Mouse (Mus musculus): Measurements from ENCODE around the gene Unc13a. TPM values are rescaled to one million over a fixed set of nuclear protein-coding genes. Genes with fewer than 3 reads are reported as not detected.
A peak's percentile ranks its signal among the peaks of the same experiment; 100 is the strongest.
"Not testable (repeated sequence)": the region's sequence is repeated elsewhere in the genome, so short reads cannot be mapped to it uniquely, and the experiment has no call there.

Unc13a gene
- polyA plus RNA-seq, 1 experiment from 2014 or later, result 1.2 TPM

DNA sequence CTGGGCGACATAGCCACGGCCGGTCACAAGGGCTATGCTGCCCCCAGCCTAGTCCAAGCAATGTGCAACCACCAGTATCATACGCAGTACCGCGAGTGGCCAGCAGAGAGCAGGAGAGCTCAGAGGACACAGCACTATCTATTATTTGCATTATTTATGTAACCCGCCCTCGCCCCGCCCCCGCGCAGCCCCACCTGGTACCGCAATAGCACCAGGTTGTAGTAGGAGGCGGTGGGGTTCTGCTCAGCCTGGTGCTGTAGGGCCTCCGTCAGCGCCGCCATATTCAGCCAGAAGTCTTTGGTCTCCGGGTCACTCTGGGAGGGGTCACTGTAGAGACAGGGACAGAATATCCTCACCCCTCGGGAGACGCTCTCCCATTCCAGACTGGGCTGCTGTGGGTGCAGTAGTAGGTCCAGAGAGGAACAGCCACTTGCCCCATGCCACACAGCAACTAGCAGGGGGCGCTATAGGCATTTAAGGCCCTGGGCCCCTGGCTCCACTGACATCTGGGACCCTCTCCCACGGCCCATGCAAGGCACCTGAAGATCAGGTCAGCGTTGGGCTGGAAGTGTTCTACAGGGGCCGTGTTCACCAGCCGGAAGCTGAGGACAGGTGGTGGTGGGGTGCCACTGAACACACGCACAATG lies 38.4 kb upstream of the Unc13a start:
- Histone ChIP-seq H3K27me3 (ENCODE audit: control insufficient read depth, insufficient read depth, low read length) (peaks cover 15% of the 10 kb centered on the region), H3K27ac (replicated peaks; ENCODE audit: low read depth, low read length) (no peak overlapping the region), H3K9ac (replicated peaks; ENCODE audit: low read length) (no peak overlapping the region), H3K36me3 (replicated peaks; ENCODE audit: control insufficient read depth, insufficient read depth, low read depth, low read length) (no peaks in the 10 kb centered on the region), H3K4me3 (ENCODE audit: low read depth, low read length) (no peak overlapping the region), H3K4me1 (ENCODE audit: control insufficient read depth, insufficient read depth, low read length) (no peaks in the 10 kb centered on the region), H3K9me3 (replicated peaks; ENCODE audit: control insufficient read depth, low read length) (no peaks in the 10 kb centered on the region), H3K4me2 (ENCODE audit: low read depth, low read length) (peak overlapping the region; percentile 23; the same call in 1 of the 2 replicates)
- WGBS, result 20% methylated on average over 25 of the region's 25 CpGs
- ATAC-seq (replicated peaks; ENCODE audit: insufficient number of reproducible peaks, low FRiP score, low TSS enrichment, low read depth), result peak; percentile 58
- peak; percentile 86 for DNase-seq (ENCODE audit: low spot score)

DNA sequence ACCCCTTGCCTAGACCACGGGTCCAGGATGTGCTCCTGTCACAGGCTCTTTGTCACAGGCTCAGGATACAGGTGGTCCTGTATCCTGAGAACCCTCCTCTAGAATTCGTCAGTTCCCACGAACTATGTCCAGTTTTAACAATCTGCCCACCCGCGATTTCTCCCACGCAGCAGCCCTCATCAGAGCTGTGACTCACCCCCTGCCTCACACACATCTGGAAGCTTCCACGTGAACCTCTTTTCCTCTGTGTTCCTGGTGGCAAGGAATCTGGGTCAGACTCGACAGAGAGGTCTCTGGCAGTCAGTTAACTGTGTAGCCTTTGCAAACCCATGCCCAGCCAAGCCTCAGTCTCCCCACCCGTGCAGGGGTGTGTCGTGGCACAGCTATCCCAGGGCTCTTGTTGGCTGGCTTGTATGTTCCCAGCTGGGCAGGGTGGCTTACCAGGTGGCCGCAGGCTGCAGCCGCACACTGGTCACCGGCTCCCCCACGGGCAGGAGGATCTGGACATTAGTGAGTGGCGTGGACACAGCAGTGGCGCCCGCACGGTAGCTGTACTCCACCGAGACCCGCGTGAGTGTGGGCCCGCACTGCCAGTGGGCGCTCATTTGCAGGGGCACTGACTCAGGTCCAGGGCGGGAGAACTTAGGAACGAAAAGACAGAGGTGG lies 37.7 kb upstream of the Unc13a start:
- WGBS, result 34% methylated on average over 25 of the region's 25 CpGs
- Histone ChIP-seq H3K27me3 (ENCODE audit: control insufficient read depth, insufficient read depth, low read length) (peaks cover 15% of the 10 kb centered on the region), H3K27ac (replicated peaks; ENCODE audit: low read depth, low read length) (no peak overlapping the region), H3K4me3 (ENCODE audit: low read depth, low read length) (no peak overlapping the region), H3K36me3 (replicated peaks; ENCODE audit: control insufficient read depth, insufficient read depth, low read depth, low read length) (no peaks in the 10 kb centered on the region), H3K9ac (replicated peaks; ENCODE audit: low read length) (no peak overlapping the region), H3K4me1 (ENCODE audit: control insufficient read depth, insufficient read depth, low read length) (no peaks in the 10 kb centered on the region), H3K4me2 (ENCODE audit: low read depth, low read length) (peak overlapping the region; percentile 23; the same call in 1 of the 2 replicates), H3K9me3 (replicated peaks; ENCODE audit: control insufficient read depth, low read length) (no peaks in the 10 kb centered on the region)
- DNase-seq (ENCODE audit: low spot score), result no peak
- peak; percentile 17; the same call in 1 of the 2 replicates for ATAC-seq (replicated peaks; ENCODE audit: insufficient number of reproducible peaks, low FRiP score, low TSS enrichment, low read depth)

DNA sequence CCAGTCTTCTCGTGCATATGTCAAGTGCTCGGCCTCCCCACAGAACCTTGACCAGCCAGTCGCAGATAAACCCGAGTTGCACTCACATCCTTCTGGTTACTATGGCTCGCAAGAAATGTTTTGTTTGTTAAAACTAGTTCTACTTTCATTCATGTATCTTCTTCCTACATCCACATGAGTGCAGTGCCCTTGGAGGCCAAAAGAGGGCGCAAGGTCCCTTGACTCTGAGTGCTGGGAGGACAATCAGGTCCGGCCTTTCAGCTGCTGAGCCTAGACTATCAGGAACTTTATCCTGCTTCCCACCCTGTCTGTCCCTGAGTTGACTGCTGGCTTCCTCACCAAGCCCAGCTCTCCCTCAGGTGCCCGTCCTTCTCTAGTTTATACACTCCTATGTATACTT lies 36.3 kb upstream of the Unc13a start:
- ATAC-seq (replicated peaks; ENCODE audit: insufficient number of reproducible peaks, low FRiP score, low TSS enrichment, low read depth) (no peak), DNase-seq (ENCODE audit: low spot score) (peak; percentile 73)
- no peak overlapping the region for H3K9ac ChIP-seq (replicated peaks; ENCODE audit: low read length)
- no peaks in the 10 kb centered on the region for H3K4me1 ChIP-seq (ENCODE audit: control insufficient read depth, insufficient read depth, low read length)
- no peaks in the 10 kb centered on the region for H3K36me3 ChIP-seq (replicated peaks; ENCODE audit: control insufficient read depth, insufficient read depth, low read depth, low read length)
- H3K4me3 ChIP-seq (ENCODE audit: low read depth, low read length), result no peak overlapping the region
- no peaks in the 10 kb centered on the region for H3K9me3 ChIP-seq (replicated peaks; ENCODE audit: control insufficient read depth, low read length)
- no peak overlapping the region for H3K27ac ChIP-seq (replicated peaks; ENCODE audit: low read depth, low read length)
- H3K27me3 ChIP-seq (ENCODE audit: control insufficient read depth, insufficient read depth, low read length), result peaks cover 17% of the 10 kb centered on the region
- H3K4me2 ChIP-seq (ENCODE audit: low read depth, low read length), result no peak overlapping the region
- WGBS, result 36% methylated on average over 8 of the region's 8 CpGs

DNA sequence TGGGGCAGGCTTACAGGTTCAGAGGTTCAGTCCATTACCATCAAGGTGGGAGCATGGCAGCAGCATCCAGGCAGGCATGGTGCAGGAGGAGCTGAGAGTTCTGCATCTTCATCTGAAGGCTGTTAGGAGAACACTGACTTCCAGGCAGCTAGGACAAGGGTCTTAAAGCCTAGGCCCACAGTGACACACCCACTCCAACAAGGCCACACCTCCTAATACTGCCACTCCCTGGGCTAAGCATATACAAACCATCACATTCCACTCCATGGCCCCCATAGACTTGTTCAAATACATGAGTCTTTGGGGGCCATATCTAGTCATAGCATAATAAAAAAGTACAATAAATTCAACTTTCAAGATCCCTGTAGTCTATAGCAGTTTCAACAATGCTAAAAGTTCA lies 31.8 kb upstream of the Unc13a start:
- not testable (repeated sequence) for H3K36me3 ChIP-seq (replicated peaks; ENCODE audit: control insufficient read depth, insufficient read depth, low read depth, low read length); ATAC-seq (replicated peaks; ENCODE audit: insufficient number of reproducible peaks, low FRiP score, low TSS enrichment, low read depth); H3K9me3 ChIP-seq (replicated peaks; ENCODE audit: control insufficient read depth, low read length); H3K4me3 ChIP-seq (ENCODE audit: low read depth, low read length); H3K4me2 ChIP-seq (ENCODE audit: low read depth, low read length); H3K4me1 ChIP-seq (ENCODE audit: control insufficient read depth, insufficient read depth, low read length); H3K9ac ChIP-seq (replicated peaks; ENCODE audit: low read length); DNase-seq (ENCODE audit: low spot score); H3K27ac ChIP-seq (replicated peaks; ENCODE audit: low read depth, low read length)
- H3K27me3 ChIP-seq (ENCODE audit: control insufficient read depth, insufficient read depth, low read length), result peaks cover 31% of the 10 kb centered on the region

DNA sequence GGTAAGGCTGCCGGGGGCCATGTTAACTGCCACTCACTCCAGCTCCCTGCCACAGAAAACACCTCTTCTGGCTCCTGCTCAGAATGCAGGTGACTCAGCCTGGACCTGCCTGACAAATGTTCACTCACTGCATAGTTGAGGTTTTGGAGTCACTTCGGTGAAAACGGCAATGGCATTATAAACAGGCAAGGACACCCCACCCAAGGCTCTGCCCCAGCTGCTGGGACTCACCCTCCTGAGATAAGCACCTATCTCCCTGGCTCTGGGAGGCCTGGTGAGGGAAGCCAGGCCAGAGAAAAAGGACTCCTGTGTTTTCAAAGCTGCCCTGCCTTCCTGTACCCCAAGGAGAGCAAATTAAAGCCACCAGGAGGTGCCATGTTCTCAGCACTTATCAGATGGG lies 31.4 kb upstream of the Unc13a start:
- Histone ChIP-seq H3K4me2 (ENCODE audit: low read depth, low read length) (no peak overlapping the region), H3K27ac (replicated peaks; ENCODE audit: low read depth, low read length) (no peak overlapping the region), H3K4me1 (ENCODE audit: control insufficient read depth, insufficient read depth, low read length) (no peaks in the 10 kb centered on the region), H3K36me3 (replicated peaks; ENCODE audit: control insufficient read depth, insufficient read depth, low read depth, low read length) (no peaks in the 10 kb centered on the region), H3K9ac (replicated peaks; ENCODE audit: low read length) (no peak overlapping the region), H3K9me3 (replicated peaks; ENCODE audit: control insufficient read depth, low read length) (no peaks in the 10 kb centered on the region), H3K4me3 (ENCODE audit: low read depth, low read length) (no peak overlapping the region), H3K27me3 (ENCODE audit: control insufficient read depth, insufficient read depth, low read length) (peaks cover 30% of the 10 kb centered on the region)
- WGBS, result 77% methylated on average over 3 of the region's 3 CpGs
- DNase-seq (ENCODE audit: low spot score) (no peak), ATAC-seq (replicated peaks; ENCODE audit: insufficient number of reproducible peaks, low FRiP score, low TSS enrichment, low read depth) (no peak)

DNA sequence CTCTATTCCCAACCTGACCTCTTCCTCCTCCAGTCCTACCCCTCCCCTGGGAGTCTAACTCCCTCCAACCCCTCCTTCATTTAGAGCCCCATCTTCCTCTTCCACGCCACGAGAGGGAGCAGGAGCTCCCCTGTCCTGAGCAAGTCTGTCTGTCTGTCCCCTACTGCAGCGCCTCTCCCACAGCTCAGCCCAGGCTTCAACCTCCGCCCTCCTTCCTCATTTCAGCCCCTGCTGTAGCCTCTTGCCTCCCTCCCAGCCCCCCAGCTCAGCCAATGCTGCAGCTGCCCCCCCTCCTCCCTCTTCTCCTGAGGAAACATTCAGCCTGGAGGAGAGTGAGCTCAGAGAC lies 30.5 kb upstream of the Unc13a start:
- Histone ChIP-seq H3K4me3 (ENCODE audit: low read depth, low read length) (no peak overlapping the region), H3K9ac (replicated peaks; ENCODE audit: low read length) (no peak overlapping the region), H3K4me2 (ENCODE audit: low read depth, low read length) (no peak overlapping the region), H3K9me3 (replicated peaks; ENCODE audit: control insufficient read depth, low read length) (no peaks in the 10 kb centered on the region), H3K27ac (replicated peaks; ENCODE audit: low read depth, low read length) (no peak overlapping the region), H3K36me3 (replicated peaks; ENCODE audit: control insufficient read depth, insufficient read depth, low read depth, low read length) (no peaks in the 10 kb centered on the region), H3K4me1 (ENCODE audit: control insufficient read depth, insufficient read depth, low read length) (no peaks in the 10 kb centered on the region), H3K27me3 (ENCODE audit: control insufficient read depth, insufficient read depth, low read length) (peaks cover 30% of the 10 kb centered on the region)
- DNase-seq (ENCODE audit: low spot score) (no peak), ATAC-seq (replicated peaks; ENCODE audit: insufficient number of reproducible peaks, low FRiP score, low TSS enrichment, low read depth) (no peak)
- WGBS, result 29% methylated on average over 4 of the region's 4 CpGs

DNA sequence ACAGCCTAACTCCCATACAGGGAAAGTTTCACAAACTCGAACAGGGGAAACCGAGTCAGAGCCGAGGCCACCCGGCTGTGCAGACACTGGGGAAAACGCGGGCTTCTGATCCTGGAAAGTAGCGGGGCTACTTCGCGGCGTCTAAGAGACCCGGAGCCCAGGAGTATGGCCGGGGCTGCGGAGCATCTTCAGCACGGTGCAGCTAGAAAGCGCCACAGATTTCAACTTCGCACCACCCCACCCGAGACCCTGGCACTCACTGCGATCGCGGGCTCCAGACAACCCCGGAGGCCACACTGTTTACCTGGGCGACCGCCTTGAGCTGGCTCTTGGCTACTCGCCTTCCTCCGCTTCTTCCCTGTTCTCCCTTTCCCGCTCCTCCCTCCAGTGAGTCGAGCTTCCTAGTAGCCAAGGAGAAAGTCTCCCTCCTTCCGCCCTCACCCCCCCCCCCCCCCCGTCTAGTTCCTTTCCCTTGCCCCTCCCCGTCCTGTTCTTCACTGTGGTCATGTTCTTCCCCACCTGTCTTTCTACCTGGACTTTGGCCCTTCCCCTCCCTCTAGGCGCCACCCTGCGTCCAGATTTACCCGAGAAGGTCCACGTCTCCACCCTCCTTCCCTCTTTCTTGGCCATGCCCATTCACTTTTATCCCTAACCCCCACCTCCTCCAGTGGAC lies 30.0 kb upstream of the Unc13a start, which contains the start of gene B3gnt3:
TSS of gene B3gnt3 (minus strand) at position 376 of the 673 bp plus-strand sequence.
- ATAC-seq (replicated peaks; ENCODE audit: insufficient number of reproducible peaks, low FRiP score, low TSS enrichment, low read depth), result 0 out of 2 replicates have a peak, but pooled peaks have one; percentile 45
- Histone ChIP-seq H3K36me3 (replicated peaks; ENCODE audit: control insufficient read depth, insufficient read depth, low read depth, low read length) (no peaks in the 10 kb centered on the region), H3K27me3 (ENCODE audit: control insufficient read depth, insufficient read depth, low read length) (peaks cover 30% of the 10 kb centered on the region), H3K9ac (replicated peaks; ENCODE audit: low read length) (no peak within 1 kb of the TSS), H3K4me3 (ENCODE audit: low read depth, low read length) (no peak within 1 kb of the TSS), H3K4me1 (ENCODE audit: control insufficient read depth, insufficient read depth, low read length) (no peaks in the 10 kb centered on the region), H3K9me3 (replicated peaks; ENCODE audit: control insufficient read depth, low read length) (no peaks in the 10 kb centered on the region), H3K4me2 (ENCODE audit: low read depth, low read length) (no peak within 1 kb of the TSS), H3K27ac (replicated peaks; ENCODE audit: low read depth, low read length) (no peak within 1 kb of the TSS)
- DNase-seq (ENCODE audit: low spot score), result no peak
- 17% methylated on average over 31 of the region's 34 CpGs for WGBS

Data from embryonic facial prominence, embryonic 11.5 days (tissue).